Mouse (Mus musculus) CH12.LX (cell line): ENCODE measurements around the gene Hic1. TPM values are rescaled to one million over a fixed set of nuclear protein-coding genes. Genes with fewer than 3 reads are reported as not detected.
A peak's percentile ranks its signal among the peaks of the same experiment; 100 is the strongest.

ENCODE experiments used
- DNase-seq: peaks from one replicate; pipeline ENCODE4 v3.0.0-alpha.2; 2013; ENCODE audit errors: extremely low read depth
- H3K27ac ChIP-seq: 2 replicates; pipeline ENCODE4 v1.5.1; 2012; ENCODE audit warnings: low read depth, mild to moderate bottlenecking, control low read depth, moderate library complexity; ENCODE audit not compliant: insufficient read depth
- H3K27me3 ChIP-seq: replicated peaks from 2 replicates; pipeline ENCODE3; 2012; ENCODE audit warnings: inconsistent platforms
- H3K36me3 ChIP-seq, 2 experiments: replicated peaks in 1 of 2; 2 replicates each; pipeline versions ENCODE3 to v1.6.1; 2012; ENCODE audit warnings: inconsistent platforms in 1 of 2, low read length in 1 of 2, mild to moderate bottlenecking in 1 of 2, mixed read lengths in 1 of 2, moderate library complexity in 1 of 2; ENCODE audit not compliant: control insufficient read depth in 1 of 2, insufficient read depth in 1 of 2
- H3K4me1 ChIP-seq, 2 experiments: 2 replicates each; pipeline ENCODE4 v1.6.1; 2012; ENCODE audit warnings: inconsistent platforms in 1 of 2, moderate library complexity in 1 of 2; ENCODE audit not compliant: insufficient read depth in 2 of 2, control insufficient read depth in 1 of 2
- H3K4me2 ChIP-seq: 2 replicates; pipeline ENCODE4 v1.6.1; 2012; ENCODE audit warnings: low read depth, mild to moderate bottlenecking, control low read depth; ENCODE audit not compliant: poor library complexity, insufficient read depth, severe bottlenecking
- H3K4me3 ChIP-seq, 3 experiments: fragments of 150-350 bp in 1 of 3; sonication (generic) in 1 of 3; replicated peaks in 1 of 3; 2 replicates each; pipeline versions ENCODE3 to v1.5.1; 2011 to 2012; ENCODE audit warnings: low read depth in 2 of 3, low read length in 2 of 3, mild to moderate bottlenecking in 2 of 3, moderate library complexity in 2 of 3, control low read depth in 1 of 3, improper control_type of control experiment in 1 of 3, inconsistent platforms in 1 of 3, mixed read lengths in 1 of 3; ENCODE audit not compliant: poor library complexity in 1 of 3
- H3K79me2 ChIP-seq: replicated peaks from 2 replicates; pipeline ENCODE4 v1.6.1; 2012; ENCODE audit warnings: mild to moderate bottlenecking, moderate library complexity; ENCODE audit not compliant: control insufficient read depth, poor library complexity, insufficient read depth, severe bottlenecking; ENCODE audit errors: extremely low read depth
- H3K9ac ChIP-seq: 2 replicates; pipeline ENCODE4 v1.6.1; 2012; ENCODE audit warnings: low read depth, mild to moderate bottlenecking, control low read depth, moderate library complexity; ENCODE audit not compliant: insufficient read depth
- H3K9me3 ChIP-seq: replicated peaks from 2 replicates; pipeline ENCODE3; 2012; ENCODE audit warnings: low read length, inconsistent platforms, mixed read lengths
- BHLHE40 ChIP-seq: IDR thresholded peaks from 2 replicates; pipeline ENCODE4 v1.6.1; 2011; ENCODE audit warnings: mild to moderate bottlenecking, low read depth, low read length, improper control_type of control experiment
- CHD1 ChIP-seq: IDR thresholded peaks from 2 replicates; pipeline ENCODE4 v1.6.1; 2012; ENCODE audit warnings: low read depth, low read length, improper control_type of control experiment, inconsistent platforms
- CTCF ChIP-seq, 2 experiments: IDR thresholded peaks in 1 of 2; conservative IDR thresholded peaks in 1 of 2; 2 replicates each; pipeline ENCODE4 v1.5.1; 2011 to 2012; ENCODE audit warnings: low read depth in 2 of 2, low read length in 2 of 2, improper control_type of control experiment in 1 of 2, inconsistent platforms in 1 of 2, mild to moderate bottlenecking in 1 of 2, moderate library complexity in 1 of 2
- ELF1 ChIP-seq: IDR thresholded peaks from 2 replicates; pipeline ENCODE4 v1.6.1; 2014; ENCODE audit warnings: low read depth, mild to moderate bottlenecking, inconsistent platforms, low read length, improper control_type of control experiment
- ETS1 ChIP-seq: conservative IDR thresholded peaks from 2 replicates; pipeline ENCODE4 v1.6.1; 2012; ENCODE audit warnings: low read depth, mild to moderate bottlenecking, inconsistent platforms, low read length, improper control_type of control experiment, moderate library complexity
- GABPA ChIP-seq: IDR thresholded peaks from 2 replicates; pipeline ENCODE4 v1.6.1; 2012; ENCODE audit warnings: low read depth, low read length, improper control_type of control experiment, inconsistent platforms; ENCODE audit not compliant: insufficient replicate concordance
- IRF4 ChIP-seq: IDR thresholded peaks from 2 replicates; pipeline ENCODE4 v1.6.1; 2014; ENCODE audit warnings: low read depth, mild to moderate bottlenecking, inconsistent platforms, low read length, improper control_type of control experiment
- JUN ChIP-seq: IDR thresholded peaks from 2 replicates; pipeline ENCODE4 v1.6.1; 2011; ENCODE audit warnings: low read depth, mild to moderate bottlenecking, low read length, improper control_type of control experiment, moderate library complexity; ENCODE audit not compliant: insufficient read depth
- KAT2A ChIP-seq: IDR thresholded peaks from 2 replicates; pipeline ENCODE4 v1.6.1; 2012; ENCODE audit warnings: low read length, improper control_type of control experiment, inconsistent platforms; ENCODE audit not compliant: insufficient replicate concordance
- MAX ChIP-seq: IDR thresholded peaks from 2 replicates; pipeline ENCODE4 v1.6.1; 2011; ENCODE audit warnings: low read length, improper control_type of control experiment
- MAZ ChIP-seq: IDR thresholded peaks from 2 replicates; pipeline ENCODE4 v1.6.1; 2012; ENCODE audit warnings: low read depth, mild to moderate bottlenecking, inconsistent platforms, low read length, improper control_type of control experiment, moderate library complexity
- MEF2A ChIP-seq: IDR thresholded peaks from 2 replicates; pipeline ENCODE4 v1.6.1; 2014; ENCODE audit warnings: low read depth, mild to moderate bottlenecking, inconsistent platforms, low read length, improper control_type of control experiment, borderline replicate concordance
- NELFE ChIP-seq: IDR thresholded peaks from 2 replicates; pipeline ENCODE4 v1.6.1; 2011; ENCODE audit warnings: low read depth, low read length, improper control_type of control experiment
- NRF1 ChIP-seq: IDR thresholded peaks from 2 replicates; pipeline ENCODE4 v1.6.1; 2014; ENCODE audit warnings: low read depth, mild to moderate bottlenecking, inconsistent platforms, low read length, improper control_type of control experiment, moderate library complexity
- POLR2AphosphoS2 ChIP-seq: IDR thresholded peaks from 2 replicates; pipeline ENCODE4 v1.6.1; 2011; ENCODE audit warnings: low read depth, low read length, improper control_type of control experiment
- RAD21 ChIP-seq: IDR thresholded peaks from 2 replicates; pipeline ENCODE4 v1.6.1; 2011; ENCODE audit warnings: low read depth, mild to moderate bottlenecking, low read length, improper control_type of control experiment, moderate library complexity
- SIN3A ChIP-seq: IDR thresholded peaks from 2 replicates; pipeline ENCODE4 v1.6.1; 2012; ENCODE audit warnings: low read length, improper control_type of control experiment, inconsistent platforms
- SMC3 ChIP-seq: IDR thresholded peaks from 2 replicates; pipeline ENCODE4 v1.6.1; 2011; ENCODE audit warnings: low read depth, low read length, improper control_type of control experiment
- UBTF ChIP-seq: IDR thresholded peaks from 2 replicates; pipeline ENCODE4 v1.6.1; 2012; ENCODE audit warnings: low read depth, mild to moderate bottlenecking, inconsistent platforms, low read length, improper control_type of control experiment, moderate library complexity
- USF2 ChIP-seq: conservative IDR thresholded peaks from 2 replicates; pipeline ENCODE4 v1.6.1; 2011; ENCODE audit warnings: low read depth, low read length, improper control_type of control experiment
- ZNF384 ChIP-seq: IDR thresholded peaks from 2 replicates; pipeline ENCODE4 v1.6.1; 2012; ENCODE audit warnings: low read depth, low read length, improper control_type of control experiment, inconsistent platforms
- dilution Hi-C: fragments of 300-500 bp; cut with MboI; formaldehyde crosslinking; loops from 2 replicates; pipeline ENCODE4 v1.14.3; 2020; ENCODE audit warnings: low sequenced_read_pairs; ENCODE audit not compliant: extremely low pct_unique_long_range_greater_than_20kb, extremely low pct_ligation_motif_present
- in situ Hi-C: fragments of 300-500 bp; cut with MboI; formaldehyde crosslinking; loops from 3 replicates; pipeline ENCODE4 v1.14.3; 2019; ENCODE audit warnings: low sequenced_read_pairs, low pct_ligation_motif_present, low pct_unique_long_range_greater_than_20kb, mixed read lengths
- polyA plus RNA-seq: library from polyadenylated mRNA; unstranded; fragments of >175 nt; gene quantifications from 2 replicates; pipeline ENCODE4 v1.2.1, GENCODE M21; 2012; ENCODE audit warnings: low read depth; ENCODE audit not compliant: insufficient read length
- total RNA-seq, 2 experiments: library from RNA; depleted of rRNA; stranded (reverse); fragments of 300-350 nt in 1 of 2; fragments of >200 nt in 1 of 2; gene quantifications; 2 replicates each; pipeline ENCODE4 v1.2.3; 2012 to 2014

Gene Hic1
- total and polyA plus RNA-seq, 3 experiments = 2.9 to 6.4 (median 5.7) TPM

GRCm38 (mm10) chr11:75132278-75132677 lies 37.0 kb downstream of the Hic1 start:
- H3K79me2 ChIP-seq = no peaks in the 10 kb centered on the region
- H3K4me3 ChIP-seq = no peak overlapping the region
- in situ Hi-C loops (no loop called here), dilution Hi-C loops (no loop called here)
- no peak for DNase-seq
- H3K4me2 ChIP-seq = no peak overlapping the region
- H3K4me1 ChIP-seq = peaks cover 30 to 41% of the 10 kb centered on the region in 2 experiments
- H3K36me3 ChIP-seq = peaks cover 0 to 30% of the 10 kb centered on the region in 2 experiments
- TF ChIP-seq IRF4 (no peak), POLR2AphosphoS2 (no peak), MAX (no peak), CTCF (conservative IDR thresholded peaks at IDR 0.05 in 1 of 2, IDR thresholded peaks at IDR 0.05 in 1 of 2; ENCODE audit: low read depth in 2 of 2, low read length in 2 of 2) (peak in 1 of 2 experiments; percentile 35; a peak in 2 of 4 replicates), MEF2A (no peak), MAZ (no peak), NELFE (no peak), ELF1 (no peak), UBTF (no peak), ETS1 (no peak), CHD1 (no peak), RAD21 (peak; percentile 26), SMC3 (peak; percentile 29)
- no peak overlapping the region for H3K9ac ChIP-seq
- H3K9me3 ChIP-seq = no peaks in the 10 kb centered on the region
- H3K27ac ChIP-seq = no peak overlapping the region
- no peaks in the 10 kb centered on the region for H3K27me3 ChIP-seq

GRCm38 (mm10) chr11:75131300-75131699 lies 38.0 kb downstream of the Hic1 start:
- in situ Hi-C loops = no loop called here

More at GRCm38 (mm10) chr11:75131300-75131699, 38.0 kb downstream of the Hic1 start:
- H3K9ac ChIP-seq = no peak overlapping the region
- dilution Hi-C loops = no loop called here
- no peak for DNase-seq
- no peak overlapping the region for H3K4me2 ChIP-seq
- no peaks in the 10 kb centered on the region for H3K9me3 ChIP-seq
- peaks cover 0 to 28% of the 10 kb centered on the region in 2 experiments for H3K36me3 ChIP-seq
- H3K4me3 ChIP-seq = no peak overlapping the region
- no peak overlapping the region for H3K27ac ChIP-seq
- TF ChIP-seq POLR2AphosphoS2 (no peak), NRF1 (no peak), MEF2A (no peak), ZNF384 (no peak), ETS1 (no peak), GABPA (no peak), BHLHE40 (no peak), MAZ (no peak), SIN3A (no peak), ELF1 (no peak), USF2 (no peak), SMC3 (no peak), KAT2A (no peak), JUN (no peak), UBTF (no peak), IRF4 (no peak)
- no peaks in the 10 kb centered on the region for H3K27me3 ChIP-seq
- H3K79me2 ChIP-seq = no peaks in the 10 kb centered on the region
- peaks cover 22 to 31% of the 10 kb centered on the region in 2 experiments for H3K4me1 ChIP-seq
